Mouse (Mus musculus) left cerebral cortex, adult 2 months (tissue): ENCODE measurements around the gene Olfr1564. TPM values are rescaled to one million over a fixed set of nuclear protein-coding genes. Genes with fewer than 3 reads are reported as not detected.
"Not testable (repeated sequence)": the region's sequence is repeated elsewhere in the genome, so short reads cannot be mapped to it uniquely, and the experiment has no call there.

Source experiments
- DNase-seq, 2 experiments: peaks; one replicate each; pipeline ENCODE4 v3.0.0; 2021 to 2022; ENCODE audit warnings: low spot score in 2 of 2, mixed read lengths in 1 of 2; ENCODE audit errors: extremely low spot score in 1 of 2
- H3K27ac ChIP-seq: fragments of 200-600 bp; 2 replicates; pipeline ENCODE4 v1.8.1; 2022
- H3K4me3 ChIP-seq: fragments of 200-600 bp; 2 replicates; pipeline ENCODE4 v1.8.1; 2022
- CTCF ChIP-seq: fragments of 200-600 bp; IDR thresholded peaks from 2 replicates; pipeline ENCODE4 v1.8.1; 2022; ENCODE audit warnings: antibody characterized with exemption, mild to moderate bottlenecking, moderate library complexity
- intact Hi-C: fragments of 180-260 bp; cut with DNase I; formaldehyde crosslinking; loops from one replicate; pipeline ENCODE4 v1.15.1; 2025
- long read RNA-seq, 2 experiments: library from polyadenylated mRNA; stranded (forward); transcript quantifications; one replicate each; pipeline ENCODE4 v2.0.0; 2021; ENCODE audit warnings: borderline mapping rate in 2 of 2
- total RNA-seq, 2 experiments: library from RNA; stranded (reverse); gene quantifications; 2 replicates each; pipeline ENCODE4 v1.2.3; 2021

Gene Olfr1564
- 1 to 10 TPM; 1.1 to 1.7 TPM for total RNA-seq
- long read RNA-seq, experiment 1, result 0 reads
- long read RNA-seq, experiment 2, result 0 reads

DNA sequence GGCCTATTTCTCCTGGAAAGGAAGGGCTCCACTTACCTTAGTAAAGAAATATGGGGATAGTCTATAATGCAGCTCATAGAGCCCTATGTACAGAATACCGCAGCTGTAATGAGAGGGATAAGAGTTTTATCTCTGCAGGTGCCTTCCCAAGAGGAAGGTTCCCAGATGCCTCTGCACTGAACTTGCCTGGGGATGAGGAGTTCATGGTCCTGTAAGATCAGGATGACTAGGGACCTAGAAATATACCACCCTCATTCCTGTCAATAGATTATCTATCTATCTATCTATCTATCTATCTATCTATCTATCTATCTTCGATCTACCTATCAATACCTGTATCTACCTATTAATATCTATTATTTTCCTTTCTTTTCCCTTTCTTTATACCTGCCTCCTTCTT lies at the start of gene Olfr1564:
Gene Olfr1564 (minus strand): TSS at position 101 of the 400 bp plus-strand sequence.
- DNase-seq, result no peak
- intact Hi-C loops, result no loop called here
- no peak within 1 kb of the TSS for H3K27ac ChIP-seq
- no peak within 1 kb of the TSS for H3K4me3 ChIP-seq
- no peak for TF ChIP-seq CTCF

DNA sequence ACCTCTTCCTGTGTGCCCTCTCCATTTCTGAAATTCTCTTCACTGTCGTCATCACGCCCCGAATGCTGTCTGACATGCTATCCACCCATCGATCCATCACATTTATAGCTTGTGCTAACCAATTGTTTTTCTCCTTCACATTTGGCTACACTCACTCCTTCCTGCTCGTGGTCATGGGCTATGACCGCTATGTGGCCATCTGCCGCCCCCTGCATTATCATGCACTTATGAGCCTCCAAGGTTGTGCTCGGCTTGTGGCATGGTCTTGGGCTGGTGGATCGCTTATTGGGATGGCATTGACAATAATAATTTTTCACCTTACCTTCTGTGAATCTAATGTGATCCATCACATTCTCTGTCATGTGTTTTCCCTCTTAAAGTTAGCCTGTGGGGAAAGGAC lies 47.4 kb upstream of the Olfr1564 start:
- no peak for TF ChIP-seq CTCF
- no peak overlapping the region for H3K27ac ChIP-seq
- H3K4me3 ChIP-seq, result no peak overlapping the region
- no peak for DNase-seq
- intact Hi-C loops, result no loop called here

DNA sequence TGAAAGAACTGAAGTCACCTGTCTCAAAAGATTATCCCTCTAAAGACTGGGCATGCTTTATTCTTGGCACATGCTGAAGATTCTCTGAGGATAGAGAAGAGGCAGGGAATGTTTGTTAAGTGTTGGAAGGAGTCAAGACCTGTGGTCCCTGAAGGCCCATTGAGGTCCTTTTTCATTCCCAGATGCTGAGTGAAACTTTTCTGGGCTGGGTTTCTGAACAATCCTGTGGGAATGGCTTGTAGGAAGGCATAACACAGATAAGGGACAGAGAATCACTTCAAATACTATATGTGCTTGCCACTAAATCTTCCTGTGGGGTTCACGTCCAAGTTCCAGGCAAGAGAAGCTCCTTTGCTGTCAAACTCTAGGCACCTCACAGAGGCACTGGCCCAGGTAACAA lies 42.9 kb upstream of the Olfr1564 start, which contains the start of gene Olfr63:
Gene Olfr63 (plus strand): TSS at position 301 of the 400 bp plus-strand sequence.
- Histone ChIP-seq H3K27ac (no peak within 1 kb of the TSS), H3K4me3 (no peak within 1 kb of the TSS)
- intact Hi-C loops, result no loop called here
- TF ChIP-seq CTCF, result no peak
- DNase-seq, result no peak

DNA sequence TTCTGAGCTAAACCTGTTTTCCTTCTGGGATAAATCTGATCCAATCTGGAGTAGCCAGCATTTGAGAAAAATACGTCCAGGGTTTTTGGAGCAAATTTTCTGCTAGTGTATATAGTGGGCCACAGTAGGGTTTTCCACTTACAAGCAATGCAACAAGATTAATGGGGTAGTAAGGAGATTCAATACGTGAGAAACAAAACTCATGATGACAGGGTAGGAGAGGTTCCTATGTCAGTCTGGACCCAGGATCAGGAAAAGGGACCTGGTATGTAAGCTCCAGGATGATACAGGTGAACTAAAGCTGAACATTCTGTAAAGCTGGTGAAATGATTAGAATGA lies 33.8 kb upstream of the Olfr1564 start:
- DNase-seq, H3K4me3 ChIP-seq, H3K27ac ChIP-seq, intact Hi-C loops: not testable (repeated sequence)

DNA sequence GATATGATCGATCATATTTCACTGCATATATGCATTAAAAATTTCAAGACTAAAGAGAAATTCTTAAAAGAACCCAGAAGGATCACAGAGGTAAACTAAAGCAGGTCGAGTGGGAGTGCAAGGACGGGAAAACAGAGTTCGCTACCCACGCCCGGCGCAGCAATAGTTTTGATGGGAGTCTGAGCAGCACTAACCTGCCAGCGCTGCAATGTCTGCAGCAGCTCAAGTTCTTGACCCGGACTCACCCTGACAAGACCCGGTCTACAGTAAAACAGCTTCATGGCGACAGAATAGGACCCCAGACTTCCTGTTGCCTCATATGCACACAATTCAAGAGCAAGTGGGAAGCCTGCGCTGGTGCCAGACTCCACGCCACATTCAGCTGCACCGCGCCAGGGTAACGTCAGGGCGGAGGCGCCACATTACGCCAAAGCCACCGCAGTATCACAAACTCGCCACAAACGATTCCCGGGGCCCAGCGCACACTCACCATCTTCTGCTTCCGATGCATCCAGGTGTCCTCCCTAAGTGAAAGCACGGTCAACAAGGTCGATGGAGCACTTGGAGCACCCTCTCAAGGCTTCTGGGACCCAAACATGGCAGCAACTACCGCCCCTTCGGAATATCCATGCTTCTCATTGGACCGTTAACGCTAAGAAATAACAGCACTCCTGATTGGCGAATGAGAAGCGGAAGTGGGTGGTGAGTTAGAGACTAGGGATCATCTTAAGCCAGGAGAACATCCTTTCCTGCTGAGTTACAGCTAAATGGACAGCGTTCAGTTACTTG lies 33.2 kb upstream of the Olfr1564 start, which contains the start of gene Zfp955a:
Gene Zfp955a (minus strand): TSS at position 616 of the 789 bp plus-strand sequence.
- H3K27ac ChIP-seq, intact Hi-C loops, DNase-seq: not testable (repeated sequence)
- peak within 1 kb of the TSS; percentile 40 for H3K4me3 ChIP-seq

DNA sequence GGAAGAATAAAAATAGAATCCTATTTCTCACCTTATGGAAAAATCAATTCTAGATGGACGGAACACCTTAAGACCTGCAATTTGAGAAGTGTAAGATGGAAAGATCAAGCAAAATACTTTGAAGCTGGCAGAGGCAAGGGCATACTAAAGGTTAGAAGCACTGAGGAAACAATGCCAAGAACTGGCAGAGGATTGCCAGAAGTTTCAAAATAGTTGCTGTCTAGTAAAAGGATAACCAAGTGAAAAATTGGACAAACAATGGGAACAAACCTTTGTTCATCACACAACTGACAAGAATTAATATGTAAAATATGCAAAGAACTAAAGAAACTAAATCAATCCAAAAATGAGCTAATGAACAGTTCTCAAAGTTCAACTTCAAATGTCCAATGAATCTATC lies 15.2 kb upstream of the Olfr1564 start:
- H3K27ac ChIP-seq, DNase-seq, H3K4me3 ChIP-seq: not testable (repeated sequence)
- intact Hi-C loops, result loop anchor here (10.0 kb wide), 1 partner anchor 68 kb away; no protein-coding TSS in a partner anchor

DNA sequence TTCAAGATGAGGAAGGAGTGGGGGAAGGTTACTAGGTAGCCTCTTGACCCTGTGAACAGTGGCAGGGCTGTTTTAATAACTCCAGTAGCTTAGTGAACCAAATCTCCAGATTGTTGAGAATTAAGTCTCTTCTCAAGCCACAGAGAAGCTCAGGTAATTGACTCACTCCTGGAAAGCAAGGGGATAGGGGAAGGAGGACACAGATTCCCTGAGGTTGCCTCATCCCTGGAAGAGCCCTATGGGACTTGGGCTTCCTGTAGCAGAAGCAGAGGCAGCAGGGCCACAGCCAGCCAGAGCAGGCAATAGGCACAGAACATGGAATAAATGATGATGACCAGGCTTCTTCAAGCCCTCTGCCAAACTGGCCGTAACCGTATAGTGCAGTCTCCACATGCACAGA lies 30.5 kb downstream of the Olfr1564 start, which contains the start of gene Olfr239:
Gene Olfr239 (plus strand): TSS at position 301 of the 400 bp plus-strand sequence.
- intact Hi-C loops, DNase-seq, H3K4me3 ChIP-seq, H3K27ac ChIP-seq: not testable (repeated sequence)

DNA sequence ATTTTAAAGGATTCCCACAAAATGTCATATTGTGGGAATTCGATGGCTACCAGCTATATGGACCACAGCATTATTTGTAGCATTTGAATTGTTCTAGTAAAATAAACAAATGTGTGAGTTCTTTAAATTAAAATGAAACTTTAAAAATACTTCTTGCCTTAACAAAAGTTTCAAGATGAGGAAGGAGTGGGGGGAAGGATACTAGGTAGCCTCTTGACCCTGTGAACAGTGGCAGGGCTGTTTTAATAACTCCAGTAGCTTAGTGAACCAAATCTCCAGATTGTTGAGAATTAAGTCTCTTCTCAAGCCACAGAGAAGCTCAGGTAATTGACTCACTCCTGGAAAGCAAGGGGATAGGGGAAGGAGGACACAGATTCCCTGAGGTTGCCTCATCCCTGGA lies 53.3 kb downstream of the Olfr1564 start, which contains the start of gene Olfr55:
Gene Olfr55 (plus strand): TSS at position 301 of the 400 bp plus-strand sequence.
- H3K4me3 ChIP-seq, intact Hi-C loops, DNase-seq, H3K27ac ChIP-seq: not testable (repeated sequence)

Other genes with a start within 250 kb of the Olfr1564 start
- gene Zfp952, start 228.6 kb downstream of the Olfr1564 start, total RNA-seq, result 10 to 100 TPM; 15.3 to 15.5 TPM
- gene Zfp763, start 188.3 kb downstream of the Olfr1564 start, total RNA-seq, result 10 to 100 TPM; 19.0 to 23.5 TPM
- gene 4921501E09Rik, start 153.6 kb downstream of the Olfr1564 start, total RNA-seq, result under 1 TPM in 1 of 2 experiments, not detected in 1; 0.12 TPM
- gene Zfp563, start 132.4 kb downstream of the Olfr1564 start, total RNA-seq, result 10 to 100 TPM; 19.1 to 21.6 TPM
- 1 to 10 TPM; 4.2 to 5.1 TPM for gene Morc2b, start 82.0 kb downstream of the Olfr1564 start, total RNA-seq
- gene Olfr55, start 53.2 kb downstream of the Olfr1564 start, total RNA-seq, result not detected
- gene Olfr239, start 30.4 kb downstream of the Olfr1564 start, total RNA-seq, result not detected
- 10 to 100 TPM; 11.8 to 13.6 TPM for gene Zfp955a, start 33.5 kb upstream of the Olfr1564 start, total RNA-seq
- gene Olfr63, start 43.0 kb upstream of the Olfr1564 start, total RNA-seq, result under 1 TPM in 1 of 2 experiments, not detected in 1; 0.07 TPM
- 10 to 100 TPM; 27.9 to 35.3 TPM for gene Zfp955b, start 67.9 kb upstream of the Olfr1564 start, total RNA-seq
- gene Zfp81, start 137.2 kb upstream of the Olfr1564 start, total RNA-seq, result 10 to 100 TPM; 17.8 to 18.1 TPM
- 10 to 100 TPM; 13.1 to 15.1 TPM for gene Zfp101, start 173.0 kb upstream of the Olfr1564 start, total RNA-seq
- not detected for gene Actl9, start 211.2 kb upstream of the Olfr1564 start, total RNA-seq